Mouse (Mus musculus) myocyte (in vitro differentiated cells): ENCODE results near the gene Cbs.

Experiments used
- E2F4 ChIP-seq: IDR thresholded peaks from one replicate; pipeline ENCODE4 v1.6.1; 2011; ENCODE audit warnings: mild to moderate bottlenecking, control low read depth, moderate library complexity; ENCODE audit not compliant: insufficient read depth
- POLR2A ChIP-seq: IDR thresholded peaks from one replicate; pipeline ENCODE4 v1.6.1; 2011; ENCODE audit warnings: low read depth, mild to moderate bottlenecking, control low read depth, moderate library complexity; ENCODE audit not compliant: insufficient read length
- POLR2AphosphoS2 ChIP-seq: IDR thresholded peaks from one replicate; pipeline ENCODE4 v1.6.1; 2011; ENCODE audit warnings: low read depth, control low read depth; ENCODE audit not compliant: insufficient read length

- TF ChIP-seq POLR2AphosphoS2: no peak
- no peak for TF ChIP-seq POLR2A
- TF ChIP-seq E2F4: no peak
These were observed 43.4 kb upstream of the Cbs start for GRCm38 (mm10) chr17:31680450-31680849.
